Mouse (Mus musculus) limb, embryonic 10.5 days (tissue): Measurements from ENCODE around the gene Cdh20. TPM values are rescaled to one million over a fixed set of nuclear protein-coding genes. Genes with fewer than 3 reads are reported as not detected.

Experiments used
- DNase-seq: peaks from one replicate; pipeline ENCODE4 v3.0.0-alpha.2; 2017; ENCODE audit warnings: low spot score
- H3K27ac ChIP-seq: fragments of 300-500 bp; sonication (generic); 2 replicates; pipeline ENCODE4 v1.5.1; 2016; ENCODE audit warnings: mild to moderate bottlenecking
- H3K27me3 ChIP-seq: fragments of 300-500 bp; sonication (generic); 2 replicates; pipeline ENCODE4 v1.6.1; 2016; ENCODE audit warnings: low read depth, mild to moderate bottlenecking; ENCODE audit not compliant: poor library complexity, severe bottlenecking
- H3K36me3 ChIP-seq: fragments of 300-500 bp; sonication (generic); 2 replicates; pipeline ENCODE4 v1.6.1; 2016; ENCODE audit warnings: mild to moderate bottlenecking, moderate library complexity
- H3K4me1 ChIP-seq: fragments of 300-500 bp; sonication (generic); 2 replicates; pipeline ENCODE4 v1.6.1; 2016
- H3K4me3 ChIP-seq: fragments of 300-500 bp; sonication (generic); 2 replicates; pipeline ENCODE4 v1.5.1; 2016; ENCODE audit warnings: mild to moderate bottlenecking, moderate library complexity
- H3K9me3 ChIP-seq: fragments of 300-500 bp; sonication (generic); replicated peaks from 2 replicates; pipeline ENCODE4 v1.6.1; 2016; ENCODE audit warnings: mild to moderate bottlenecking
- WGBS: fragments of 180-500 bp; shearing (Covaris S2); methylation state at CpG from one replicate; pipeline ENCODE4 v1.1.7; 2016; 5-methylcytosine and 5-hydroxymethylcytosine counted together
- polyA plus RNA-seq: library from polyadenylated mRNA; unstranded; fragments of >200 nt; fragmentation: Nextera tagmentation; extraction: Ambion mirVana; gene quantifications from 2 replicates; pipeline ENCODE4 v1.2.1, GENCODE M21; 2016

The Cdh20 gene
- polyA plus RNA-seq, 1 experiment from 2014 or later: 0.18 TPM

DNA sequence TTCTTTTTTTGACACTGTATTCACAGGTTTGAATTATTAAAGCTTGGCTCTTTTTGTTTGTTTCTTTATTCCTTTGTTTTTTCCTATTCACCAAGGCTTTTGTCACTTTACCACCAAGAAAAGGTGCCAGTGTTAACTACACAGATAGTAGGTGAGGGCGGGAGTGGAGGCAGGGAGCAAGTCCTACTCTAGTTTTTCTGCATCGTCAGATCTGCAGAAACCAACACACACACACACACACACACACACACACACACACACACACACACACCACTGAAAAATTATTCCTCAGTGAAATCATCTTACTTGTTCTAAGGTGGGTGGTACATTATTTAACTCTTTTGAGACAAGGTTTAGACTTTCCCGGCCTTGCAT lies 226.3 kb downstream of the Cdh20 start:
- Histone ChIP-seq H3K4me3 (peak overlapping the region; percentile 56; the same call in 1 of the 2 replicates), H3K27ac (no peak overlapping the region)

DNA sequence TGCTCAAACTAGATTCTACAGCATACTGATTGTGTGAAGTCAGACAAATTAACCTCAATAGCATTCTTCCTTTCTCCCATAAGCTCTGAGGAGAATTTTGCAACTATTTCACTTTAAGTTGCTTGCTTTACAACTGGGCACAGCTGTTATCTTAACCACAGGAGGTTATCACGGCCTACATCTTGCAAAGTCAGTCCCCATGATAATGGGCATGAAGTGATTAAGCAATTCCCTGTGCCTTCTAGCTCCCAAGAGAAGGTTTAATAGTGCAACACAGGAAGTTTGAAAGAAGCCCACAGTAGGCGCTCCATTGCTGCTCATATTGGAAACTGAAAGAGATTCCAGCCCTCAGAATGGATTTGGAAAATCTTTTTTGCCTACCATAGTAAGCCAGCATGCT lies 229.5 kb downstream of the Cdh20 start:
- H3K27ac ChIP-seq: no peak overlapping the region
- H3K27me3 ChIP-seq: peaks cover 15% of the 10 kb centered on the region
- DNase-seq: no peak
- peaks cover 6% of the 10 kb centered on the region for H3K4me1 ChIP-seq
- H3K9me3 ChIP-seq: no peaks in the 10 kb centered on the region
- 77% methylated on average over 2 of the region's 2 CpGs for WGBS
- H3K36me3 ChIP-seq: no peaks in the 10 kb centered on the region
- H3K4me3 ChIP-seq: no peak overlapping the region

More for the DNA sequence above, 226.3 kb downstream of the Cdh20 start:
- Histone ChIP-seq H3K9me3 (no peaks in the 10 kb centered on the region), H3K36me3 (no peaks in the 10 kb centered on the region), H3K4me1 (peaks cover 6% of the 10 kb centered on the region), H3K27me3 (peaks cover 19% of the 10 kb centered on the region)
- WGBS: 79% methylated on average over 3 of the region's 3 CpGs
- DNase-seq: no peak

DNA sequence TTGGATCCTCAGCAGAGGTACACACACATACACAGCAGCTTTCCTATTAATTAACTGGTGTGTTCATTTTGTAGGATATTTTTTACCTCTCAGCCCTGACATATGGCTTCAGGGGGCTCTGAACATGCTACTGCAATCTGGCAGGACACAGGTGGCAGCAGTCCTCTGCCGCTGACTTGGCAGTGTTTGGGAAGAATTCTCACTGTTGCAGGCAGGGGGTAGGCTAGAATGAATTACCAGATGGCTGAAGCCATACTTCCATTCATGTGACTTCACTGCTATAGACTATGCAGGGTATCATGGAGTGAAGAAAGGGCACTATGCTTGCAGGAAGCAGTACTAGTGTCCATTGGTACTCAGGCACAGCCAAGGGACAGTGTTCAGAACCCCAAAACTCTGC lies 233.8 kb downstream of the Cdh20 start:
- no peaks in the 10 kb centered on the region for H3K36me3 ChIP-seq
- H3K27me3 ChIP-seq: no peaks in the 10 kb centered on the region
- WGBS: 79% methylated on average over 1 of the region's 1 CpGs
- H3K9me3 ChIP-seq: no peaks in the 10 kb centered on the region
- DNase-seq: no peak
- H3K27ac ChIP-seq: no peak overlapping the region
- no peaks in the 10 kb centered on the region for H3K4me1 ChIP-seq
- no peak overlapping the region for H3K4me3 ChIP-seq

GRCm38 (mm10) chr1:105003786-105004185 lies 235.5 kb downstream of the Cdh20 start:
- no peak for DNase-seq
- Histone ChIP-seq H3K27me3 (no peaks in the 10 kb centered on the region), H3K9me3 (no peaks in the 10 kb centered on the region), H3K4me1 (no peaks in the 10 kb centered on the region), H3K27ac (no peak overlapping the region), H3K4me3 (no peak overlapping the region), H3K36me3 (no peaks in the 10 kb centered on the region)
- WGBS: 89% methylated on average over 1 of the region's 1 CpGs

GRCm38 (mm10) chr1:105012616-105013015 lies 244.3 kb downstream of the Cdh20 start:
- 43% methylated on average over 2 of the region's 2 CpGs for WGBS
- no peaks in the 10 kb centered on the region for H3K27me3 ChIP-seq
- no peak for DNase-seq

DNA sequence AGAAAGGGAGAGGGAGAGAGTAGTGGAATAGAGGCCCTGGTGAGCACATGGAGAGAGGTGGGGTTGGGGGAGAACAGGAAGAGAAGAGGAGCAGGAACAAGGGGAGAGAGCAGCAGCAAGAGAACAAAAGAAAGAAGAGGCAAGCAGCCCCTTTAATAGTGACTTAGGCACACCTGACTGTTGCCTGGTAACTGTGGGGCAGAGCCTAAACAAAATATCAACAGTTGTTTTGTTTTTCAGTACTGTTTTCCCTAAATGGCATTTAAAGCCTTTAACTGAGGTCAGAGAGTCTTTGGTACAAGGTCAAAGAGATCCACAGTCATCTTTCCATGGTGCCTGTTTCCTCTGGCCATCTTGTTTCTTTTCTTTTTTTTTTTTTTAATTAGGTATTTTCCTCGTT lies 245.0 kb downstream of the Cdh20 start:
- Histone ChIP-seq H3K27me3 (no peaks in the 10 kb centered on the region), H3K27ac (no peak overlapping the region), H3K4me1 (no peaks in the 10 kb centered on the region), H3K9me3 (no peaks in the 10 kb centered on the region), H3K36me3 (no peaks in the 10 kb centered on the region), H3K4me3 (no peak overlapping the region)
- no peak for DNase-seq
- 57% methylated on average over 1 of the region's 1 CpGs for WGBS

More at GRCm38 (mm10) chr1:105012616-105013015, 244.3 kb downstream of the Cdh20 start:
- H3K9me3 ChIP-seq: no peaks in the 10 kb centered on the region
- no peak overlapping the region for H3K4me3 ChIP-seq
- no peaks in the 10 kb centered on the region for H3K4me1 ChIP-seq
- H3K27ac ChIP-seq: no peak overlapping the region
- H3K36me3 ChIP-seq: no peaks in the 10 kb centered on the region

DNA sequence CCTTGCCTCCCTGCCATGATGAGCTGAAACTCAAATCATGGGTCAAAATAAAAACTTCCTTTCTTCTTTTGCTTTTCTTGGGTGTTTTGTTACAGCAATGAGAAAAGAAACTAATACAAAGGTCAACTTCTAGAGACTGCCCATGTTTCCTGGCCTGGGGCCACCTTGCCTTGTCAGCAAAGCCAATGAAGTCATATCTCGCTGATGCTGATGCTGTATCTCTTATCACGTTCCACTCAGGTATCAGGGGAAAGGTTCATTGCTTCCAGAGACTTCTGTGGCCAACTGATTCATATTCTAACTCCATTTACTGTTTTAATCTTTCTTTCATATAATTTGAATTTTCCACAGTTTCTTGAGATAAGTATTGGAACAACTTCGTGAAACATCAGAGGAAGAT lies 273.3 kb downstream of the Cdh20 start:
- H3K4me3 ChIP-seq: no peak overlapping the region
- 93% methylated on average over 3 of the region's 3 CpGs for WGBS
- H3K36me3 ChIP-seq: no peaks in the 10 kb centered on the region
- H3K27ac ChIP-seq: no peak overlapping the region
- H3K9me3 ChIP-seq: no peaks in the 10 kb centered on the region
- no peak for DNase-seq
- H3K4me1 ChIP-seq: no peaks in the 10 kb centered on the region
- H3K27me3 ChIP-seq: no peaks in the 10 kb centered on the region
